Mouse (Mus musculus) spleen, adult 2 months (tissue): ENCODE results near the gene Nrxn3.

Experiments used
- CTCF ChIP-seq: fragments of 200-500 bp; IDR thresholded peaks from 2 replicates; pipeline ENCODE4 v1.5.1; 2011; ENCODE audit warnings: mild to moderate bottlenecking, inconsistent platforms; ENCODE audit not compliant: insufficient read depth, insufficient read length, insufficient replicate concordance; ENCODE audit errors: extremely low read depth
- POLR2A ChIP-seq: fragments of 200-500 bp; IDR thresholded peaks from 2 replicates; pipeline ENCODE4 v1.6.1; 2011; ENCODE audit warnings: low read depth, low read length, inconsistent platforms

DNA sequence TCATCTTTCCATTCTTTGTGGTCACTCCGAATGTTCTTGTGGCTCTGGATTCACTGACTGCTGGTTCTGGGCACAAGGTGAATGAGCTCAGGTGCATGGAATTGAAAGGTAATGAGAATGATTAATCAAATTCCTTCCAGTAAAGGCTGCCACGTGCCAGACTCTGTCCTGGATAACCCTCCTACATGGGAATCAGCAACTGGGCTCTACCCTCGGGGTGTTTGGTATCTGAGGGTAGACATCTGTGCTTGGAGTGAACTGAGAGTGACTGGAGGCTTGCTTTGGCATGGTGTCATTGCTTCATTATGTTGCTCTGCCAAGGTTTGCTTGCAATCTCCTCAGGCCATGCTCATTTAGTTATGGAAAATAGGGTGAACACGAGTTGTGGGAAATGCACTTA lies 209.0 kb downstream of the Nrxn3 start:
- TF ChIP-seq POLR2A (no peak), CTCF (no peak)
